Mouse (Mus musculus): ENCODE results near the gene Arrdc2. TPM values are rescaled to one million over a fixed set of nuclear protein-coding genes. Genes with fewer than 3 reads are reported as not detected.
A peak's percentile ranks its signal among the peaks of the same experiment; 100 is the strongest.
"Not testable (repeated sequence)": the region's sequence is repeated elsewhere in the genome, so short reads cannot be mapped to it uniquely, and the experiment has no call there.

Gene Arrdc2
- polyA plus RNA-seq, 1 experiment from 2014 or later: 5.7 TPM

DNA sequence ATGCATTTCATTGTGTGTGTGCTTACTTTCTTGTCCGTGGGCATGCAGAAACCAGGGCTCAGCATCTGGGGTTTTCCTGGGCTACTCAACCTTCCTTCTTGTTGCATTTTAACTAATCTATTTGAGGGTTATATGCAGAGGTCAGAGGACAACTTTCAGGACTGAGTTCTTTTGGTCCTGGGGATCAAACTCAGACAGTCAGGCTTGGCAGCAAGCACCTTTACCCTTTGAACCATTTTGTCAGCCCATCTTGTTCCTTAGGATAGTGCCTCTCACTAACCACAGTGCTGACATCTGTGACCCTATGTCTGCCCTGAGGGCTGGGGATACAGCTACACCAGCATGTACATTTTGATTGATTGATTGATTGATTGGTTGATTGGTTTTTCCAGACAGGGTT lies 11.7 kb downstream of the Arrdc2 start:
- Histone ChIP-seq H3K4me3 (no peak overlapping the region), H3K27ac (no peak overlapping the region), H3K9me3 (peaks cover 7% of the 10 kb centered on the region; the same call in 1 of the 2 replicates), H3K4me1 (peaks cover 21% of the 10 kb centered on the region), H3K27me3 (ENCODE audit: poor library complexity, severe bottlenecking) (0 out of 2 replicates have a peak, but pooled peaks cover 3% of the 10 kb centered on the region), H3K36me3 (replicated peaks) (no peaks in the 10 kb centered on the region)
- no peak for DNase-seq (ENCODE audit: extremely low spot score, low spot score)
- WGBS: 81% methylated on average over 1 of the region's 1 CpGs

GRCm38 (mm10) chr8:70827010-70827409 lies 12.5 kb downstream of the Arrdc2 start:
- peaks cover 15% of the 10 kb centered on the region for H3K4me1 ChIP-seq
- H3K4me3 ChIP-seq: no peak overlapping the region
- H3K36me3 ChIP-seq (replicated peaks): no peaks in the 10 kb centered on the region
- DNase-seq (ENCODE audit: extremely low spot score, low spot score): no peak
- no peak overlapping the region for H3K27ac ChIP-seq
- 97% methylated on average over 2 of the region's 2 CpGs for WGBS
- H3K27me3 ChIP-seq (ENCODE audit: poor library complexity, severe bottlenecking): peaks cover 8% of the 10 kb centered on the region
- peaks cover 7% of the 10 kb centered on the region; the same call in 1 of the 2 replicates for H3K9me3 ChIP-seq

DNA sequence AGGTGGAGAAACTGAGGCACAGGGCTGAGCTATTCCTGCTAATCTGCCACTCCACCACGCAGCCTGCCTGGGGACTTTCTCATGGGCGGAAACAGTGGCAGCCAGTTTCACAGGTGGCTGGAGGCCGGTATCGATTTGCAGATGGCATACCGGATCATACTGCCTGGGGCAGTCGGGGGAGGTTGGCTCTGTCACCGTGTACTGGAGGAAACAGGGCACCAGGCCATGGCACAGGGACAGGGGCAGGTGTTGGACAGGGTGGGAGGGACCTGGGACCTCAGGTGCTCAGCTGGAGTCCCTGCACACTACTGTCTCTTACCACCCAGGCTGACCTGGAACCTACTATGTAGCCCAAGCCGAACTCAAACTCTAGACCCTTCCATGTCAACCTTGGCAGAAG lies 13.7 kb downstream of the Arrdc2 start:
- peaks cover 7% of the 10 kb centered on the region; the same call in 1 of the 2 replicates for H3K9me3 ChIP-seq
- H3K27ac ChIP-seq: no peak overlapping the region
- DNase-seq (ENCODE audit: extremely low spot score, low spot score): no peak
- no peak overlapping the region for H3K4me3 ChIP-seq
- no peaks in the 10 kb centered on the region for H3K36me3 ChIP-seq (replicated peaks)
- H3K27me3 ChIP-seq (ENCODE audit: poor library complexity, severe bottlenecking): peaks cover 19% of the 10 kb centered on the region
- 86% methylated on average over 8 of the region's 8 CpGs for WGBS
- H3K4me1 ChIP-seq: peaks cover 19% of the 10 kb centered on the region

DNA sequence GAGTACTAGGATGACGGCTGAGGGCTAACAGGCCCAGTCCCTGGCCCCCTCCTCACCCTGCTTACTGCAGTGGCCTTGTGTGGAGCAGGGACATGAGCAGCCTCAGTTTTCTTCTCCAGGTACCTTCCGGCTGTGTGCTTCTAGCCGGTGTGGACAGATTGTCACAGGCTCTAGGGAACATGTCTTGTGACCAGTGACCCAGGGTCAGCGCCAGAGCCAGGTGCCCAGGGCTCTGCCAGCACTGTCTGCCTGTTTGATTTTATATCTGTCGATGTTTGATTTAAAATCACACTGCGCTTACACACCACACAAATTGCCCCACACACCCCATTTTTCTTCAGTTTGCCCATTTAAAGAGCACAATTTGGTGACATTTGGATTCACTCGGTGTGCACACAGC lies 15.7 kb downstream of the Arrdc2 start:
- no peak overlapping the region for H3K4me3 ChIP-seq
- H3K27ac ChIP-seq: no peak overlapping the region
- 87% methylated on average over 7 of the region's 7 CpGs for WGBS
- H3K4me1 ChIP-seq: peaks cover 28% of the 10 kb centered on the region
- no peak for DNase-seq (ENCODE audit: extremely low spot score, low spot score)
- peaks cover 17% of the 10 kb centered on the region; the same call in 1 of the 2 replicates for H3K9me3 ChIP-seq
- no peaks in the 10 kb centered on the region for H3K36me3 ChIP-seq (replicated peaks)
- peaks cover 40% of the 10 kb centered on the region for H3K27me3 ChIP-seq (ENCODE audit: poor library complexity, severe bottlenecking)

GRCm38 (mm10) chr8:70822594-70822993 lies 16.9 kb downstream of the Arrdc2 start:
- H3K27me3 ChIP-seq (ENCODE audit: poor library complexity, severe bottlenecking): peaks cover 51% of the 10 kb centered on the region
- peaks cover 28% of the 10 kb centered on the region for H3K4me1 ChIP-seq
- peaks cover 21% of the 10 kb centered on the region; the same call in 1 of the 2 replicates for H3K9me3 ChIP-seq
- H3K36me3 ChIP-seq (replicated peaks); DNase-seq (ENCODE audit: extremely low spot score, low spot score); H3K27ac ChIP-seq; H3K4me3 ChIP-seq: not testable (repeated sequence)
- WGBS: 83% methylated on average over 3 of the region's 3 CpGs

- Histone ChIP-seq H3K27me3 (ENCODE audit: poor library complexity, severe bottlenecking) (peaks cover 57% of the 10 kb centered on the region), H3K27ac (no peak overlapping the region), H3K36me3 (replicated peaks) (no peaks in the 10 kb centered on the region), H3K4me3 (no peak overlapping the region), H3K4me1 (peaks cover 30% of the 10 kb centered on the region), H3K9me3 (peaks cover 20% of the 10 kb centered on the region; the same call in 1 of the 2 replicates)
- WGBS: 53% methylated on average over 11 of the region's 11 CpGs
- no peak for DNase-seq (ENCODE audit: extremely low spot score, low spot score)
Observed at GRCm38 (mm10) chr8:70821992-70822391, 17.5 kb downstream of the Arrdc2 start.

GRCm38 (mm10) chr8:70821399-70821962 lies 18.0 kb downstream of the Arrdc2 start:
- H3K36me3 ChIP-seq (replicated peaks): no peaks in the 10 kb centered on the region
- peak; percentile 74 for DNase-seq (ENCODE audit: extremely low spot score, low spot score)
- no peak overlapping the region for H3K27ac ChIP-seq
- peaks cover 62% of the 10 kb centered on the region for H3K27me3 ChIP-seq (ENCODE audit: poor library complexity, severe bottlenecking)
- H3K4me3 ChIP-seq: no peak overlapping the region
- H3K4me1 ChIP-seq: peaks cover 35% of the 10 kb centered on the region
- 17% methylated on average over 30 of the region's 30 CpGs for WGBS
- H3K9me3 ChIP-seq: peaks cover 15% of the 10 kb centered on the region; the same call in 1 of the 2 replicates

DNA sequence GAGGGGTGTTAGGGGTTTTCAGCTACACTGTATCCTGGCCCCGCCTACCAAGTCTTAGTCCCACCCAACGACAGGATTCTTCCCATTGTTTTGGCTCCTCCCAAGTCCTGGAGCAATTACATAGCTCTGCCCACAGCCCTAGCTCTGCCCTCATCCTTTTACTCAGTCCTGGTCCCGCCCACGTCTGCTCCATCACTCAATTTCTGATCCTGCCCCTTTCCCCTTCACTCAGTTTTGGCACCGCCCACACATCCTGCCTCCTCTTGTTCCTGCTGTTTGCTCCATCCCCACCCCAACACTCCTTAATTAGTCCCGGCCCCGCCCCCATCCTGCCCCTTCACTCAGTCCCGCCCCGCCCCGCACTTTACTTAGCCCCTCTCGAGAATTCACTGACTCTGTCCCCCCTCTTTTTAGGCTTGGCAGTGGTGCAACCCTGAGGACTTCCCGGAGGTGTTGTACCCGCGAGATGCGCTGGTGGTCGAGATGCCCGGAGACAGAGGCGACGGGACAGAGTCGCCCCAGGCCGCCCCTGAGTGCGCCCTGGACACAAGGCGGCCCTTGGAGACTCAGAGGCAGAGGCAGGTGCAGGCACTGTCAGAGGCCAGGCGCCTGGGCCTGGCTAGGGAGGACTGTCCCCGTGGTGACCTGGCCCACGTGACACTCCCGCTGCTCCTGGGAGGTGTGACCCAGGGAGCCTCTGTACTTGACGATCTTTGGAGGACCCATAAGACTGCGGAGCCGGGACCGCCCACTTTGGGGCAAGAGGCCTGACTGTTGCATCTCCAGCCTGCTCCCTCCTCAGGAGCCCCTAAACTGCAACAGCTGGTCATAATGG lies 19.2 kb downstream of the Arrdc2 start:
- Histone ChIP-seq H3K9me3 (peaks cover 14% of the 10 kb centered on the region; the same call in 1 of the 2 replicates), H3K36me3 (replicated peaks) (no peaks in the 10 kb centered on the region), H3K27me3 (ENCODE audit: poor library complexity, severe bottlenecking) (peaks cover 74% of the 10 kb centered on the region), H3K27ac (peak overlapping the region; percentile 40; the same call in 1 of the 2 replicates), H3K4me3 (peak overlapping the region; percentile 35), H3K4me1 (peaks cover 38% of the 10 kb centered on the region)
- peak; percentile 74 for DNase-seq (ENCODE audit: extremely low spot score, low spot score)
- WGBS: 3% methylated on average over 31 of the region's 31 CpGs

DNA sequence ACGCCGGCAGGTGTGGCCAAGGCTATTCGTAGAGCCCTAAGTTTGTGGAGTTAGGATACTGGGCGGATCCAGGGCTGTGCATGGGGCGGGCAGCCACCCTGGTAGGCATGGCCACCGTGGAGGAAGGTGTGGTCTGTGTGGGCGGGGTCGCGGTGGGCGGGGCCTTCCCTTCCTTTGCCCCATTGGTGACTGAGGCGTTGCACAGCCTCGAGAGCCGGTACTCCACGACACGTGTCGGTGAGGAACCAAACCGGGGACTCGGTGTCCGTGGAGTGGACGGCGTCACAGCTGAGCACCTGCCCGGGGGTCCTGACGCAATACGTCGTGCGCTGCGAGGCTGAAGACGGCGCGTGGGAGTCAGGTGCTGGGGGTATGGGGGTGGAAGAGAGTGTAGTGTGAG lies 22.8 kb downstream of the Arrdc2 start:
- Histone ChIP-seq H3K4me1 (peaks cover 36% of the 10 kb centered on the region), H3K27ac (no peak overlapping the region), H3K4me3 (peak overlapping the region; percentile 42), H3K9me3 (peaks cover 14% of the 10 kb centered on the region; the same call in 1 of the 2 replicates), H3K36me3 (replicated peaks) (no peaks in the 10 kb centered on the region), H3K27me3 (ENCODE audit: poor library complexity, severe bottlenecking) (peaks cover 85% of the 10 kb centered on the region)
- 8% methylated on average over 30 of the region's 30 CpGs for WGBS
- peak; percentile 48 for DNase-seq (ENCODE audit: extremely low spot score, low spot score)

- H3K9me3 ChIP-seq: no peaks in the 10 kb centered on the region
- 69% methylated on average over 4 of the region's 4 CpGs for WGBS
- H3K4me3 ChIP-seq: no peak overlapping the region
- H3K27me3 ChIP-seq (ENCODE audit: poor library complexity, severe bottlenecking): peaks cover 69% of the 10 kb centered on the region
- peaks cover 33% of the 10 kb centered on the region for H3K4me1 ChIP-seq
- no peak overlapping the region for H3K27ac ChIP-seq
- DNase-seq (ENCODE audit: extremely low spot score, low spot score): no peak
- no peaks in the 10 kb centered on the region for H3K36me3 ChIP-seq (replicated peaks)
Observed at GRCm38 (mm10) chr8:70812885-70813284, 26.6 kb downstream of the Arrdc2 start.

GRCm38 (mm10) chr8:70812055-70812454 lies 27.5 kb downstream of the Arrdc2 start:
- 45% methylated on average over 4 of the region's 4 CpGs for WGBS
- DNase-seq (ENCODE audit: extremely low spot score, low spot score): no peak
- no peaks in the 10 kb centered on the region for H3K9me3 ChIP-seq
- no peak overlapping the region for H3K27ac ChIP-seq
- H3K4me3 ChIP-seq: no peak overlapping the region
- peaks cover 66% of the 10 kb centered on the region for H3K27me3 ChIP-seq (ENCODE audit: poor library complexity, severe bottlenecking)
- H3K4me1 ChIP-seq: peaks cover 34% of the 10 kb centered on the region
- no peaks in the 10 kb centered on the region for H3K36me3 ChIP-seq (replicated peaks)

GRCm38 (mm10) chr8:70810962-70811680 lies 28.4 kb downstream of the Arrdc2 start:
- WGBS: 78% methylated on average over 20 of the region's 20 CpGs
- Histone ChIP-seq H3K9me3 (no peaks in the 10 kb centered on the region), H3K36me3 (replicated peaks) (no peaks in the 10 kb centered on the region), H3K27me3 (ENCODE audit: poor library complexity, severe bottlenecking) (peaks cover 66% of the 10 kb centered on the region), H3K27ac (no peak overlapping the region), H3K4me1 (peaks cover 26% of the 10 kb centered on the region), H3K4me3 (no peak overlapping the region)
- no peak for DNase-seq (ENCODE audit: extremely low spot score, low spot score)

Measured in forebrain, embryonic 10.5 days (tissue).